Mouse (Mus musculus): ENCODE measurements around the gene Gm17428. TPM values are rescaled to one million over a fixed set of nuclear protein-coding genes. Genes with fewer than 3 reads are reported as not detected.
"Not testable (repeated sequence)": the region's sequence is repeated elsewhere in the genome, so short reads cannot be mapped to it uniquely, and the experiment has no call there.

The Gm17428 gene
- total and polyA plus RNA-seq, 3 experiments, result not detected

GRCm38 (mm10) chr14:54988350-54988874 is 11.7 kb downstream of the Gm17428 start:
- H3K9ac ChIP-seq (ENCODE audit: insufficient read depth, low read depth); H3K4me2 ChIP-seq (ENCODE audit: insufficient read depth, low read depth, poor library complexity, severe bottlenecking); H3K4me3 ChIP-seq (replicated peaks in 1 of 3; ENCODE audit: low read depth in 2 of 3, low read length in 2 of 3, poor library complexity in 1 of 3); H3K79me2 ChIP-seq (replicated peaks; ENCODE audit: control insufficient read depth, extremely low read depth, insufficient read depth, poor library complexity, severe bottlenecking); H3K9me3 ChIP-seq (replicated peaks; ENCODE audit: low read length); H3K36me3 ChIP-seq (replicated peaks in 1 of 2; ENCODE audit: control insufficient read depth in 1 of 2, insufficient read depth in 1 of 2, low read length in 1 of 2); in situ Hi-C loops (cut with MboI; ENCODE audit: low pct_ligation_motif_present, low pct_unique_long_range_greater_than_20kb, low sequenced_read_pairs); H3K27ac ChIP-seq (ENCODE audit: insufficient read depth, low read depth); dilution Hi-C loops (cut with MboI; ENCODE audit: extremely low pct_ligation_motif_present, extremely low pct_unique_long_range_greater_than_20kb, low sequenced_read_pairs); H3K4me1 ChIP-seq (ENCODE audit: control insufficient read depth in 1 of 2, insufficient read depth in 2 of 2); DNase-seq (ENCODE audit: extremely low read depth): not testable (repeated sequence)
- peaks cover 82% of the 10 kb centered on the region for H3K27me3 ChIP-seq (replicated peaks)

DNA sequence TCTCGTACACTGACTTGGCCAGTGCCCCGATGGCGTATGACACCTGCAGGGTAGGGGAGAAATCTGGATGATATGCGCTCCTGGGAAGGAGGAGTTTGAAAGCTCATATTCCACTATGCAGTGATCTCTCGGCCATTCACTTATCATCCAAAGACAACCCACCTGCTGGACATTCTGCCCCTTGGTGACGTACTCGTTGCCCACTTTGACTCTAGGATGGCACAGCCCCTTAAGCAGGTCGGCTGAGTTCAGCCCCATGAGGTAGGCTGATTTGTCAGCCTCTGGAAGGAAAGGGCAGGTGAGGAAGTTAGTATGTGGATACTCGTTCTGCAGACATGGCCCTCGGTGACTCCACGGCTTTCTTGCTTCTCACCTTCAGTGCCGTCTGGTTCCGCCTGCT is 12.1 kb downstream of the Gm17428 start:
- Histone ChIP-seq H3K9me3 (replicated peaks; ENCODE audit: low read length) (no peaks in the 10 kb centered on the region), H3K27me3 (replicated peaks) (peaks cover 83% of the 10 kb centered on the region), H3K36me3 (replicated peaks in 1 of 2; ENCODE audit: control insufficient read depth in 1 of 2, insufficient read depth in 1 of 2, low read length in 1 of 2) (no peaks in the 10 kb centered on the region), H3K9ac (ENCODE audit: insufficient read depth, low read depth) (no peak overlapping the region), H3K27ac (ENCODE audit: insufficient read depth, low read depth) (no peak overlapping the region), H3K4me2 (ENCODE audit: insufficient read depth, low read depth, poor library complexity, severe bottlenecking) (no peak overlapping the region), H3K4me1 (ENCODE audit: control insufficient read depth in 1 of 2, insufficient read depth in 2 of 2) (no peaks in the 10 kb centered on the region), H3K4me3 (replicated peaks in 1 of 3; ENCODE audit: low read depth in 2 of 3, low read length in 2 of 3, poor library complexity in 1 of 3) (no peak overlapping the region), H3K79me2 (replicated peaks; ENCODE audit: control insufficient read depth, extremely low read depth, insufficient read depth, poor library complexity, severe bottlenecking) (no peaks in the 10 kb centered on the region)
- TF ChIP-seq JUN (IDR thresholded peaks at IDR 0.05; ENCODE audit: insufficient read depth, low read depth, low read length) (no peak), SMC3 (IDR thresholded peaks at IDR 0.05; ENCODE audit: low read depth, low read length) (no peak), ELF1 (IDR thresholded peaks at IDR 0.05; ENCODE audit: low read depth, low read length) (no peak), POLR2A (IDR thresholded peaks at IDR 0.05; ENCODE audit: low read depth, low read length) (no peak), EP300 (IDR thresholded peaks at IDR 0.05; ENCODE audit: low read length) (no peak), NELFE (IDR thresholded peaks at IDR 0.05; ENCODE audit: low read depth, low read length) (no peak), RCOR1 (conservative IDR thresholded peaks at IDR 0.05; ENCODE audit: low read depth, low read length) (no peak), MAFK (IDR thresholded peaks at IDR 0.05; ENCODE audit: insufficient replicate concordance, low read length) (no peak), CHD1 (IDR thresholded peaks at IDR 0.05; ENCODE audit: low read depth, low read length) (no peak)
- dilution Hi-C loops (cut with MboI; ENCODE audit: extremely low pct_ligation_motif_present, extremely low pct_unique_long_range_greater_than_20kb, low sequenced_read_pairs) (no loop called here), in situ Hi-C loops (cut with MboI; ENCODE audit: low pct_ligation_motif_present, low pct_unique_long_range_greater_than_20kb, low sequenced_read_pairs) (no loop called here)
- no peak for DNase-seq (ENCODE audit: extremely low read depth)

GRCm38 (mm10) chr14:54989886-54990441 is 13.2 kb downstream of the Gm17428 start:
- TF ChIP-seq NELFE (IDR thresholded peaks at IDR 0.05; ENCODE audit: low read depth, low read length) (no peak), GABPA (IDR thresholded peaks at IDR 0.05; ENCODE audit: insufficient replicate concordance, low read depth, low read length) (no peak), HCFC1 (IDR thresholded peaks at IDR 0.05; ENCODE audit: low read depth, low read length) (no peak), MXI1 (IDR thresholded peaks at IDR 0.05; ENCODE audit: low read depth, low read length) (no peak), EP300 (IDR thresholded peaks at IDR 0.05; ENCODE audit: low read length) (no peak), ZNF384 (IDR thresholded peaks at IDR 0.05; ENCODE audit: low read depth, low read length) (no peak), KAT2A (IDR thresholded peaks at IDR 0.05; ENCODE audit: insufficient replicate concordance, low read length) (no peak), ZMIZ1 (IDR thresholded peaks at IDR 0.05; ENCODE audit: low read depth, low read length) (no peak)
- in situ Hi-C loops (cut with MboI; ENCODE audit: low pct_ligation_motif_present, low pct_unique_long_range_greater_than_20kb, low sequenced_read_pairs) (no loop called here), dilution Hi-C loops (cut with MboI; ENCODE audit: extremely low pct_ligation_motif_present, extremely low pct_unique_long_range_greater_than_20kb, low sequenced_read_pairs) (no loop called here)
- no peak overlapping the region for H3K4me2 ChIP-seq (ENCODE audit: insufficient read depth, low read depth, poor library complexity, severe bottlenecking)
- H3K4me3 ChIP-seq (replicated peaks in 1 of 3; ENCODE audit: low read depth in 2 of 3, low read length in 2 of 3, poor library complexity in 1 of 3), result no peak overlapping the region
- H3K27me3 ChIP-seq (replicated peaks), result peaks cover 86% of the 10 kb centered on the region
- no peak overlapping the region for H3K27ac ChIP-seq (ENCODE audit: insufficient read depth, low read depth)
- no peaks in the 10 kb centered on the region for H3K9me3 ChIP-seq (replicated peaks; ENCODE audit: low read length)
- no peaks in the 10 kb centered on the region for H3K4me1 ChIP-seq (ENCODE audit: control insufficient read depth in 1 of 2, insufficient read depth in 2 of 2)
- H3K36me3 ChIP-seq (replicated peaks in 1 of 2; ENCODE audit: control insufficient read depth in 1 of 2, insufficient read depth in 1 of 2, low read length in 1 of 2), result no peaks in the 10 kb centered on the region
- H3K79me2 ChIP-seq (replicated peaks; ENCODE audit: control insufficient read depth, extremely low read depth, insufficient read depth, poor library complexity, severe bottlenecking), result no peaks in the 10 kb centered on the region
- no peak overlapping the region for H3K9ac ChIP-seq (ENCODE audit: insufficient read depth, low read depth)
- no peak for DNase-seq (ENCODE audit: extremely low read depth)

Measured in CH12.LX (cell line).